Mouse (Mus musculus): Measurements from ENCODE around the gene Thoc6. TPM values are rescaled to one million over a fixed set of nuclear protein-coding genes. Genes with fewer than 3 reads are reported as not detected.

Gene Thoc6
- polyA plus RNA-seq, 1 experiment: 9.8 TPM

DNA sequence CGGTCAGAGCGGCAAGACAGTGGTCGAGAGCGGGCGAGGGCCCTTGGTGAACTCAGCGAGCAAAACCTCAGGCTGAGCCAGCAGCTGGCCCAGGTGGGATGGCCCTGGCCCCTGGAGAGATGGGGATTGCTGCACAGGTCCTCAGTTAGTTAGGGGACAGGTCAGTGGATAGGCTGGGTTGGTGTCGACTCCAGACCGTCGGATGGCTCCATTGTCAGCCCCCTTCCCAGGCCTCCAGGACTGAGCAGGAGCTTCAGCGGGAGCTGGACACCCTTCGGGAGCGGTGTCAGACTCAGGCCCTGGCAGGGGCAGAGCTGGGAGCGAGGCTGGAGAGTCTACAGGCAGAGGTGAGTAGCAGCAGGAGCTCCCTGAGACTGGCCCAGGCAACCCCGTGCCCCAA is 8.2 kb downstream of the Thoc6 start:
- Histone ChIP-seq H3K27ac (ENCODE audit: control insufficient read depth, insufficient read depth, low read depth, low read length) (no peak overlapping the region), H3K27me3 (ENCODE audit: control insufficient read depth, insufficient read depth, low read length) (no peaks in the 10 kb centered on the region), H3K4me1 (ENCODE audit: control insufficient read depth, insufficient read depth, low read length) (peaks cover 26% of the 10 kb centered on the region), H3K4me3 (ENCODE audit: control insufficient read depth, low read depth, low read length) (no peak overlapping the region), H3K36me3 (ENCODE audit: control insufficient read depth, insufficient read depth, low read length) (no peaks in the 10 kb centered on the region)
- TF ChIP-seq POLR2A (IDR thresholded peaks at IDR 0.05; ENCODE audit: control insufficient read depth, low read depth, low read length): no peak
- TF ChIP-seq CTCF (IDR thresholded peaks at IDR 0.05; ENCODE audit: control insufficient read depth, insufficient read depth, insufficient replicate concordance, low read depth, low read length): no peak

DNA sequence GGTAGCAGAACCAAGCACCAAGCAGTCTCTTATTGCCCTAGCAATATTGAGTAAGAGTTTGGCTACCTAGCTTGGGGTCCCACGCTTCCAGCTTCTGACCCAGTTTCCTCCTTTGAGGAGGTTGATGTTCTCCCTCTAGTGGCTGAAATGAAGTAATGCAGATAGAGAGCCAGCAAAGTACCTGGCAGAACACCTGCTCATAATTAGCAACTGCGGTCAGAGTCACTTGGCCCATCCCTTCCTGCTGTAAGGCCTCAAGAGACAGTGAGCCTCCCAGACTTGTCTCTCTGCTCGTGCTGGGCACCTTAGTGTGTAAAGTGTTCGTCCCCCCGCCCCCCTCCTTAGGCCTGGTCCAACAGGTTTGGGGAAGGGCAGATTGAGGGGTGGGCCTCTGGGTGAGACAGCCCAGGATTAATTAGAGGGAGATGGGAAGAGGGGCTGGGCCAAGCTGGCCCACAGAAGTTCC is 9.1 kb downstream of the Thoc6 start:
- Histone ChIP-seq H3K36me3 (ENCODE audit: control insufficient read depth, insufficient read depth, low read length) (no peaks in the 10 kb centered on the region), H3K27me3 (ENCODE audit: control insufficient read depth, insufficient read depth, low read length) (no peaks in the 10 kb centered on the region), H3K4me3 (ENCODE audit: control insufficient read depth, low read depth, low read length) (no peak overlapping the region), H3K4me1 (ENCODE audit: control insufficient read depth, insufficient read depth, low read length) (peaks cover 26% of the 10 kb centered on the region), H3K27ac (ENCODE audit: control insufficient read depth, insufficient read depth, low read depth, low read length) (no peak overlapping the region)
- peak; percentile 33; the same call in 1 of the 2 replicates for TF ChIP-seq CTCF (IDR thresholded peaks at IDR 0.05; ENCODE audit: control insufficient read depth, insufficient read depth, insufficient replicate concordance, low read depth, low read length)
- TF ChIP-seq POLR2A (IDR thresholded peaks at IDR 0.05; ENCODE audit: control insufficient read depth, low read depth, low read length): no peak

DNA sequence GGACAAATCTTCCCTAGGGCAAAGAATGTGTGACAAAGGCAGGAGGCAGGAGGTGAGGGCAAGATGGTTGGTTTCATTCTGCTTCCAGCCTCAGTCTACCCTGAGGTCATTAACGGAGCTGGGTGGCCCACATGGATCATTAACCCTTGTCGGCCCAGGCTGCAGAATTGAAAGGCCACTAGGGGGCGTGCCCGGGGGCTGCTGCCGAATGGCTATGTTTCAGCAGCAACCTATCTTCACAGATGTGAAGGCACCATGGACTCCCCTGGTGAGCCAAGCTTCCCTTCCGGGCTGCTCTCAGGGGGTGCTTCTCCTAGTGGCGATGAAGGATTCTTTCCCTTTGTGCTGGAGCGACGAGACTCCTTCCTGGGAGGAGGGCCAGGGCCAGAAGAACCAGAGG is 12.2 kb downstream of the Thoc6 start:
- Histone ChIP-seq H3K4me3 (ENCODE audit: control insufficient read depth, low read depth, low read length) (no peak overlapping the region), H3K4me1 (ENCODE audit: control insufficient read depth, insufficient read depth, low read length) (peaks cover 26% of the 10 kb centered on the region), H3K27ac (ENCODE audit: control insufficient read depth, insufficient read depth, low read depth, low read length) (no peak overlapping the region), H3K36me3 (ENCODE audit: control insufficient read depth, insufficient read depth, low read length) (no peaks in the 10 kb centered on the region), H3K27me3 (ENCODE audit: control insufficient read depth, insufficient read depth, low read length) (no peaks in the 10 kb centered on the region)
- TF ChIP-seq CTCF (IDR thresholded peaks at IDR 0.05; ENCODE audit: control insufficient read depth, insufficient read depth, insufficient replicate concordance, low read depth, low read length) (peak; percentile 51), POLR2A (IDR thresholded peaks at IDR 0.05; ENCODE audit: control insufficient read depth, low read depth, low read length) (no peak)

DNA sequence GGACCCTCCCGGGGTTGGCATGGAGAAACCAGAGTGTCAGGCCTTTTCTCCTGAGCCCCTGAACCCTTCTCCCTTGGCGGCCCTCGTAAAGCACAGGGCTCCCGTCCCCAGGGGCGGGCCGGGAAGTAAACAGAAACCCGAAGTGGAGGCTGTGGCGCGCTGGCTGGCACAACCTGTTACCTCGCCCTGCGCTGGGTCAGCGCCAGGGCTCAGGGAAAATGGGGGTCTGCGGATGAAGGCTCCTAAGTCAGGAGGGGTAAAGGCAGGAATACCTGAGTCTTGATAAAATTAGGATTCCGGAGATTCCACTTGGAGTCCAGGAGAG is 12.8 kb downstream of the Thoc6 start:
- no peak for TF ChIP-seq CTCF (IDR thresholded peaks at IDR 0.05; ENCODE audit: control insufficient read depth, insufficient read depth, insufficient replicate concordance, low read depth, low read length)
- no peak for TF ChIP-seq POLR2A (IDR thresholded peaks at IDR 0.05; ENCODE audit: control insufficient read depth, low read depth, low read length)
- H3K4me3 ChIP-seq (ENCODE audit: control insufficient read depth, low read depth, low read length): no peak overlapping the region; the same call in 1 of the 2 replicates

DNA sequence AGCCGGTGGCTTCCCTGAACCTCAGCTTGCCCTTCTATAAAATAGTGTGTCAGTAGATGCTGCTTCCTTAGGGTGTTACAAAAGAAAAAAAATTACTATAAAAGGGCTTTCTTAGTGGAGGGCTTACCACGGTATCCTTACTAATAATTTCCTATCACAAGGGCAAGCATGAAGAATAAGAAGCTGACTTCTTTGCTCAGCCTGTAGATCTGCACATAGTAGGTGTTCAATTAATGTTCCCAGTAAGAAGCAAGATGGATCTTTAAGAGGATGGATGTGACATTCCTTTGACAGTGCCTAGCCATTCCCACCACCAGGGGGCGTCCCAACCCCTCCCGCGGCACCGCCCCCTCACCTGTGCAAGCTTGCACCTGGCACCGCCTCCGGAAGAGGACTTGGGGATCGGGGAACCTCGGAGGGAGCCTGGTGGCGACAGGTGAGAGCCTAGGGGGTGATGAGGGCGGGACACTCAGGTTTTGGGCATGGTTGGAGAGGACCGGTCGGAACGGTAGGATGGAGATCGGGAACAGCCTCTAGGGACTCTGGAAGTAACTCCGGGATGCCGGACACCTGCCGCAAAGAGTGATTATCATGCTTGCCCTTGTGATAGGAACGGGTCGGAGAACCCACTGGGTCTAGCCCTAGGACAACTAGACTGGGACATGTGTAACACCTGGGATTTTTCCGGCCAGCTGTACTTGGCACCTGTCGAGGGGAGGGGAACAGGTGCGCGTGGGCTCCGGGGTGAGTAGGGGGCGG is 13.4 kb downstream of the Thoc6 start, which contains the start of gene Bicdl2:
Gene Bicdl2, plus strand, starts transcription at position 390 of the 759 bp plus-strand sequence.
- no peak within 1 kb of the TSS; the same call in 1 of the 2 replicates for H3K4me3 ChIP-seq (ENCODE audit: control insufficient read depth, low read depth, low read length)
- TF ChIP-seq POLR2A (IDR thresholded peaks at IDR 0.05; ENCODE audit: control insufficient read depth, low read depth, low read length) (no peak), CTCF (IDR thresholded peaks at IDR 0.05; ENCODE audit: control insufficient read depth, insufficient read depth, insufficient replicate concordance, low read depth, low read length) (peak; percentile 70)
- H3K36me3 ChIP-seq (ENCODE audit: control insufficient read depth, insufficient read depth, low read length): no peaks in the 10 kb centered on the region
- no peaks in the 10 kb centered on the region for H3K27me3 ChIP-seq (ENCODE audit: control insufficient read depth, insufficient read depth, low read length)
- peaks cover 19% of the 10 kb centered on the region for H3K4me1 ChIP-seq (ENCODE audit: control insufficient read depth, insufficient read depth, low read length)
- H3K27ac ChIP-seq (ENCODE audit: control insufficient read depth, insufficient read depth, low read depth, low read length): no peak within 1 kb of the TSS

More for the DNA sequence above, 12.8 kb downstream of the Thoc6 start:
- H3K4me1 ChIP-seq (ENCODE audit: control insufficient read depth, insufficient read depth, low read length): peaks cover 25% of the 10 kb centered on the region
- no peak overlapping the region for H3K27ac ChIP-seq (ENCODE audit: control insufficient read depth, insufficient read depth, low read depth, low read length)
- H3K27me3 ChIP-seq (ENCODE audit: control insufficient read depth, insufficient read depth, low read length): no peaks in the 10 kb centered on the region
- no peaks in the 10 kb centered on the region for H3K36me3 ChIP-seq (ENCODE audit: control insufficient read depth, insufficient read depth, low read length)

DNA sequence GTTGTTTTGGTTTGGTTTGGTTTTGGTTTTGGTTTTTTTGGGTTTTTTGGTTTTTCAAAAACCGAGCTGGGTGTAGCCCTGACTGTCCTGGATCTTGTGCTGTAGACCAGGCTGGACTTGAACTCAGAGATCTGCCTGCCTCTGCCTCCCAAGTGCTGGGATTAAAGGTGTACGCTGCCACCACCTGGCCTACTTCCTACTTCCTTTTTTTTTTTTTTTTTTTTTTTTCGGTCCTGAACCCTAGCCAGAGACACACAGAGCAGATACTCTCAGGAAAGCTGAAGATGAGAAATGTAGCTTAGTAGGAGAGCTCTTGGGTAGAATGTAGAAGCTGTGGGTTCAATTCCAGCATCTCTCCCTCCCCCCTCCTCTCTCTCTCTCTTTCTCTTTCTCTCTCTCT is 15.2 kb downstream of the Thoc6 start:
- no peak for TF ChIP-seq CTCF (IDR thresholded peaks at IDR 0.05; ENCODE audit: control insufficient read depth, insufficient read depth, insufficient replicate concordance, low read depth, low read length)
- TF ChIP-seq POLR2A (IDR thresholded peaks at IDR 0.05; ENCODE audit: control insufficient read depth, low read depth, low read length): no peak
- Histone ChIP-seq H3K27me3 (ENCODE audit: control insufficient read depth, insufficient read depth, low read length) (no peaks in the 10 kb centered on the region), H3K4me1 (ENCODE audit: control insufficient read depth, insufficient read depth, low read length) (peaks cover 12% of the 10 kb centered on the region), H3K27ac (ENCODE audit: control insufficient read depth, insufficient read depth, low read depth, low read length) (no peak overlapping the region), H3K36me3 (ENCODE audit: control insufficient read depth, insufficient read depth, low read length) (no peaks in the 10 kb centered on the region), H3K4me3 (ENCODE audit: control insufficient read depth, low read depth, low read length) (no peak overlapping the region)

DNA sequence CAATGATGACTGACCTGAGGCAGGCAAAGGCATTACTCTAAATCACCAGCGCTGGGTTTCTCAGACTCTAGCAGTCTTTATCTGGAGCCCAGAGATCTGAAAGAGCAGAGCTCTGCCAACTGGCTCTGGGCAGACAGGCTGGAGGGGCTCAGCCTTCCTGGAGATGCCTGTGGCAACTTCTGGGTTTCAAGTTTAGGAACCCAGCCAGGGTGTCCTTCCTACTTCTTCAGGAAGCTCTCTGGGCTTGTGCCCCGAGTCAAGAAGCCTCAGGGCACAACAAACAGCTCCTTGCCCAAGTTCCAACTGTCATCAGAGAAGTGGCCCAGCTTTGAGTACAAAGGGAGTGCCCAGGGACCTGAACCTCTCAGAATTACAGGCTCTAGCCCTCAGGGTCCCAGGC is 19.3 kb downstream of the Thoc6 start:
- TF ChIP-seq POLR2A (IDR thresholded peaks at IDR 0.05; ENCODE audit: control insufficient read depth, low read depth, low read length): no peak
- no peak for TF ChIP-seq CTCF (IDR thresholded peaks at IDR 0.05; ENCODE audit: control insufficient read depth, insufficient read depth, insufficient replicate concordance, low read depth, low read length)

More for the DNA sequence above, 19.3 kb downstream of the Thoc6 start:
- H3K4me3 ChIP-seq (ENCODE audit: control insufficient read depth, low read depth, low read length): no peak overlapping the region
- H3K36me3 ChIP-seq (ENCODE audit: control insufficient read depth, insufficient read depth, low read length): no peaks in the 10 kb centered on the region
- H3K27me3 ChIP-seq (ENCODE audit: control insufficient read depth, insufficient read depth, low read length): no peaks in the 10 kb centered on the region
- no peak overlapping the region for H3K27ac ChIP-seq (ENCODE audit: control insufficient read depth, insufficient read depth, low read depth, low read length)
- no peaks in the 10 kb centered on the region for H3K4me1 ChIP-seq (ENCODE audit: control insufficient read depth, insufficient read depth, low read length)

Measured in testis, adult 2 months (tissue).